Mouse (Mus musculus): Measurements from ENCODE around the gene Glrx5.

Glrx5 gene

GRCm38 (mm10) chr12:105032147-105032831, at the start of gene Glrx5:
Gene Glrx5, plus strand, starts transcription at chr12:105032688.
- under 1% methylated on average over 72 of the region's 72 CpGs for WGBS

GRCm38 (mm10) chr12:104983476-104983875, 49.0 kb upstream of the Glrx5 start:
- 64% methylated on average over 7 of the region's 7 CpGs for WGBS

GRCm38 (mm10) chr12:104985088-104985487, 47.4 kb upstream of the Glrx5 start:
- WGBS = 84% methylated on average over 5 of the region's 5 CpGs

GRCm38 (mm10) chr12:104986001-104986400, 46.5 kb upstream of the Glrx5 start:
- 82% methylated on average over 2 of the region's 2 CpGs for WGBS

- WGBS = 74% methylated on average over 9 of the region's 9 CpGs
Observed at GRCm38 (mm10) chr12:104986781-104987180, 45.7 kb upstream of the Glrx5 start.

GRCm38 (mm10) chr12:104987936-104988335, 44.6 kb upstream of the Glrx5 start:
- WGBS = 76% methylated on average over 7 of the region's 7 CpGs

GRCm38 (mm10) chr12:104990741-104991454, 41.6 kb upstream of the Glrx5 start:
- 84% methylated on average over 13 of the region's 13 CpGs for WGBS

- WGBS = 74% methylated on average over 10 of the region's 10 CpGs
Observed at GRCm38 (mm10) chr12:104992123-104992741, 40.3 kb upstream of the Glrx5 start.

GRCm38 (mm10) chr12:104992838-104993237, 39.6 kb upstream of the Glrx5 start:
- WGBS = 72% methylated on average over 8 of the region's 8 CpGs

GRCm38 (mm10) chr12:104995259-104995876, 37.1 kb upstream of the Glrx5 start:
- whole genome bisulfite sequencing = 91% methylated on average over 12 of the region's 12 CpGs

- WGBS = 87% methylated on average over 9 of the region's 9 CpGs
Observed at GRCm38 (mm10) chr12:104996012-104996728, 36.3 kb upstream of the Glrx5 start.

GRCm38 (mm10) chr12:104997159-104997558, 35.3 kb upstream of the Glrx5 start:
- 72% methylated on average over 10 of the region's 10 CpGs for WGBS

- WGBS = 84% methylated on average over 10 of the region's 10 CpGs
Observed at GRCm38 (mm10) chr12:104997641-104998293, 34.7 kb upstream of the Glrx5 start.

- 83% methylated on average over 6 of the region's 6 CpGs for WGBS
Observed at GRCm38 (mm10) chr12:104998541-104998940, 33.9 kb upstream of the Glrx5 start.

- 81% methylated on average over 8 of the region's 8 CpGs for WGBS
Observed at GRCm38 (mm10) chr12:104999171-104999570, 33.3 kb upstream of the Glrx5 start.

- 80% methylated on average over 9 of the region's 9 CpGs for WGBS
Observed at GRCm38 (mm10) chr12:105000487-105001283, 31.8 kb upstream of the Glrx5 start.

- 87% methylated on average over 9 of the region's 9 CpGs for WGBS
Observed at GRCm38 (mm10) chr12:105001317-105001716, 31.2 kb upstream of the Glrx5 start.

GRCm38 (mm10) chr12:105002340-105003132, 30.0 kb upstream of the Glrx5 start:
- WGBS = 83% methylated on average over 10 of the region's 10 CpGs

GRCm38 (mm10) chr12:105003158-105003557, 29.3 kb upstream of the Glrx5 start:
- 69% methylated on average over 9 of the region's 9 CpGs for whole genome bisulfite sequencing
